Mouse (Mus musculus) stomach, embryonic 16.5 days (tissue): Measurements from ENCODE around the gene Dpp8. TPM values are rescaled to one million over a fixed set of nuclear protein-coding genes. Genes with fewer than 3 reads are reported as not detected.

Experiments
- ATAC-seq: fragments of 200-750 bp; cut with Nextera tagmentation; 2 replicates; pipeline ENCODE4 v1.8.0; 2017; ENCODE audit warnings: moderate number of reproducible peaks, moderate TSS enrichment; ENCODE audit not compliant: insufficient read depth, low FRiP score
- H3K27ac ChIP-seq: fragments of 300-500 bp; sonication (generic); 2 replicates; pipeline ENCODE4 v1.5.1; 2014; ENCODE audit warnings: low read length
- H3K27me3 ChIP-seq: fragments of 300-500 bp; sonication (generic); 2 replicates; pipeline ENCODE4 v1.6.1; 2014; ENCODE audit warnings: low read length, control low read depth, mixed read lengths; ENCODE audit not compliant: control insufficient read depth, insufficient read depth
- H3K36me3 ChIP-seq: fragments of 300-500 bp; sonication (generic); 2 replicates; pipeline ENCODE4 v1.6.1; 2014; ENCODE audit warnings: low read length; ENCODE audit not compliant: control insufficient read depth, insufficient read depth
- H3K4me1 ChIP-seq: fragments of 300-500 bp; sonication (generic); 2 replicates; pipeline ENCODE4 v1.6.1; 2014; ENCODE audit warnings: low read length, control low read depth, mixed read lengths; ENCODE audit not compliant: control insufficient read depth, insufficient read depth
- H3K4me2 ChIP-seq: fragments of 300-500 bp; sonication (generic); 2 replicates; pipeline ENCODE4 v1.6.1; 2014; ENCODE audit warnings: low read depth, low read length, mixed read lengths
- H3K4me3 ChIP-seq: fragments of 300-500 bp; sonication (generic); replicated peaks from 2 replicates; pipeline ENCODE4 v1.5.1; 2014; ENCODE audit warnings: mild to moderate bottlenecking, low read length
- H3K9ac ChIP-seq: fragments of 300-500 bp; sonication (generic); 2 replicates; pipeline ENCODE4 v1.6.1; 2014; ENCODE audit warnings: low read length
- H3K9me3 ChIP-seq: fragments of 300-500 bp; sonication (generic); replicated peaks from 2 replicates; pipeline ENCODE4 v1.6.1; 2016; ENCODE audit warnings: low read length, control low read depth; ENCODE audit not compliant: control insufficient read depth
- WGBS: fragments of 180-500 bp; shearing (Covaris S2); extraction: QIAGEN DNeasy Blood & Tissue Kit; methylation state at CpG from one replicate; pipeline ENCODE4 v1.1.7; 2014; 5-methylcytosine and 5-hydroxymethylcytosine counted together
- polyA plus RNA-seq: library from polyadenylated mRNA; unstranded; fragments of >200 nt; fragmentation: Nextera tagmentation; extraction: Ambion mirVana; gene quantifications from 2 replicates; pipeline ENCODE4 v1.2.1, GENCODE M21; 2015

The Dpp8 gene
- polyA plus RNA-seq, 1 experiment from 2014 or later: 37.5 TPM

DNA sequence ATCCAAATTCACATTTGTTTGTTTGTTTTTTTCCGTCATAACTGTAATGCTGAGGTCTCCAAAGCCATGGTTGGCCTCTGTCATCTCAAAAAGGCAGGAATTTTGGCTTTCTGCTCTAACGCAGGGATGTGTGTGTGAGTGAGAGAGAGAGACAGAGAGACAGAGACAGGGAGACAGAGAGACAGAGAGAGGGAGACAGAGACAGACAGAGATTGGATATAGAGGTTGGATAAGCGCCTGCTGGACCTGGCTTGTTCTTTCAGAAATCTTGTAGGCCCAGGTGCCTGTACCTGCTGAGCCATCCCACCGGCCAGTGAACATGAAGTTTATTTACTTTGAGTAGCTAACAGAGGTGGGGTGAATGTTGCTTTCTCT is 333 bp upstream of the Dpp8 start:
- H3K9ac ChIP-seq: peak overlapping the region; percentile 31
- 0 out of 2 replicates have a peak overlapping the region, but pooled peaks have one; percentile 32 for H3K27ac ChIP-seq
- H3K4me1 ChIP-seq: peaks cover 7% of the 10 kb centered on the region
- H3K9me3 ChIP-seq: no peaks in the 10 kb centered on the region
- ATAC-seq: no peak
- H3K4me2 ChIP-seq: peak overlapping the region; percentile 43
- H3K27me3 ChIP-seq: no peaks in the 10 kb centered on the region
- H3K36me3 ChIP-seq: peaks cover under 1% of the 10 kb centered on the region; the same call in 1 of the 2 replicates
- 32% methylated on average over 4 of the region's 4 CpGs for WGBS
- H3K4me3 ChIP-seq: peak overlapping the region; percentile 100; the same call in 1 of the 2 replicates

DNA sequence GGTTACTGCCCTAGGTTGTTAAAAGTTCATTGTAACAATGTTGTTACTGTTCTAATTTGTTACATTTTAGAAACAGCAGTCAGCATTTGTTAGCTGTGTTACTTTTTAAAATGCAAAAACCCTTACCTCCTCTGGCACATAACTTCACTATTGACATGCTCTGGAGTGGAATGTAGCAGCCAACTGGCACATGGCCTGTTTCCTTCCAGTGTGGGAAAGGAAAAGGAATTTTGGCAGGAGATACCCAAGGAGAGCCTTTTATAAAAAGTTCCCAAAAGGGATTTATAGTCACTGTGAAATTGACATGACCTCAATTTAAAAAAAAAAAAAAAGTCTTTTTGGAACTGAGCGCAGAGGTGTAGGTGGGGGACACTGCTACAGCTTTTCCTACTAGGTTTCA is 4.2 kb downstream of the Dpp8 start:
- Histone ChIP-seq H3K36me3 (peaks cover 13% of the 10 kb centered on the region), H3K4me1 (peaks cover 7% of the 10 kb centered on the region), H3K4me3 (no peak overlapping the region), H3K27ac (no peak overlapping the region), H3K4me2 (no peak overlapping the region), H3K9ac (no peak overlapping the region), H3K27me3 (no peaks in the 10 kb centered on the region), H3K9me3 (no peaks in the 10 kb centered on the region)
- WGBS: 88% methylated on average over 1 of the region's 1 CpGs
- ATAC-seq: no peak

DNA sequence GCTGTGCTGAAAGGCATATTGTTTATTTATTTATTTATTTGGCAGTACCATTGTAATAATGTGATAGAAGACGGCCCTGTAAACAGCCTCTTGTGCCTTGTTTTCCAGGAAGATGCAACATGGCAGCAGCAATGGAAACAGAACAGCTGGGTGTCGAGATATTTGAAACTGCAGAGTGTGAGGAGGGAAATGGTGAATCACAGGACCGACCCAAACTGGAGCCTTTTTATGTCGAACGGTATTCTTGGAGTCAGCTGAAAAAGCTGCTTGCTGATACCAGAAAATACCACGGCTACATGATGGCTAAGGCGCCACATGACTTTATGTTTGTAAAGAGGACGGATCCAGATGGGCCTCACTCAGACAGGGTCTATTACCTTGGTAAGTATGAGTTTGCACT is 4.6 kb downstream of the Dpp8 start:
- no peak overlapping the region for H3K4me2 ChIP-seq
- H3K4me1 ChIP-seq: peaks cover 6% of the 10 kb centered on the region
- no peak overlapping the region for H3K4me3 ChIP-seq
- no peaks in the 10 kb centered on the region for H3K27me3 ChIP-seq
- no peak overlapping the region for H3K27ac ChIP-seq
- H3K36me3 ChIP-seq: peaks cover 16% of the 10 kb centered on the region
- no peaks in the 10 kb centered on the region for H3K9me3 ChIP-seq
- no peak for ATAC-seq
- no peak overlapping the region for H3K9ac ChIP-seq
- 83% methylated on average over 8 of the region's 8 CpGs for WGBS

DNA sequence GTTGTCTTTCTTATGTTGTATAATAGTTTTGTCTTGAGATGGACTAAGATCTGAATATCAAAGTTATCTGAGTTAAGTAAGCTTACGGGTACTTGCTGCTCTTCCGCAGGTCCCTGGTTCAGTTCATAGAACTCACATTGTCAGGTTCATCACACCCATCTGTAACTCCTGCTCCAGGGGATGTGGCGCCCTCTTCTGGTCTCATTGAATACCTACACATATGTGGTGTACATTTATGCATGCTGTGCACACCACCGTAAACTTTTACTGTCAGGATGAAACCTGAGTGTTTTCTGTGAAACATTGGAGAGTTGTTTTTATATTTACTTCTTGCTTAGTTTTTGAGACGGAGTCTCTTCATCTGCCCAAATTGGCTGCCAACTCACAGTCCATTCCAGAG is 9.2 kb downstream of the Dpp8 start:
- Histone ChIP-seq H3K4me1 (no peaks in the 10 kb centered on the region), H3K9ac (no peak overlapping the region), H3K36me3 (peaks cover 23% of the 10 kb centered on the region), H3K4me3 (no peak overlapping the region), H3K4me2 (no peak overlapping the region), H3K27ac (no peak overlapping the region), H3K9me3 (no peaks in the 10 kb centered on the region), H3K27me3 (no peaks in the 10 kb centered on the region)
- no peak for ATAC-seq
- WGBS: 95% methylated on average over 5 of the region's 5 CpGs

DNA sequence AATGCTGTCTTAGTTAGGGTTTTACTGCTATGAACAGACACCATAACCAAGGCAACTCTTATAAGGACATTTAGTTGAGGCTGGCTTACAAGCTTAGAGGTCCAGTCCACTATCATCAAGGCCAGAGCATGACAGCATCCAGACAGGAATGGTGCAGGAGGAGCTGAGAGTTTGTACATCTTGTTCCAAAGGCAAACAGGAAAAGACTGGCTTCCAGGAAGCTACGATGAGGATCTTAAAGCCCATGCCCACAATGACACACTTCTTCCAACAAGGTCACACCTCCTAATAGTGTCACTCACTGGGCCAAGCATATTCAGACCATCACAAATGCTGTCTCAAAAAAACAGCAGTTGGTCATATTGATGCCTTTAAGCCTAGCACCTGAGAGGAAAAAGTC is 14.8 kb downstream of the Dpp8 start:
- H3K36me3 ChIP-seq: peaks cover 37% of the 10 kb centered on the region
- 85% methylated on average over 1 of the region's 1 CpGs for WGBS

DNA sequence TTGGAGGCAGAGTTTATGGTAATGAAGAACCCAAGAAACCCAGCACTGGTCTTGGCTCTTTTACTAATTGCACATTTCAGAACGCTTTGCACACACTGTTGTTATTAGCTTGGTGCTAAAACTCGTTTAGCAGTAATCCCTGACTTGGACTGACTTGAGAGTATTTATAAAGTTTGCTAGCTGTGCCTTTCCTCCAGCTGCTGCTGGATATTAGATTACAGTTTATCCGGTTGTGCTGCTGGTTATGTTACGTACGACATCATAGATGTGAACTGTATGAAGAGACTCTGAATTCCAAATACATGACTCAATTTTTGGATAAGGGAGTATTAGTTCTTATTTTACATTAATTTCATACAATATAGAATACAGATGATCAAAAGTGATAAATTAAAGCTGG is 17.2 kb downstream of the Dpp8 start:
- 78% methylated on average over 5 of the region's 5 CpGs for WGBS
- Histone ChIP-seq H3K4me3 (no peak overlapping the region), H3K4me1 (no peaks in the 10 kb centered on the region), H3K27ac (no peak overlapping the region), H3K36me3 (peaks cover 42% of the 10 kb centered on the region), H3K4me2 (no peak overlapping the region), H3K27me3 (no peaks in the 10 kb centered on the region), H3K9me3 (no peaks in the 10 kb centered on the region), H3K9ac (no peak overlapping the region)
- ATAC-seq: no peak

More for the DNA sequence above, 14.8 kb downstream of the Dpp8 start:
- Histone ChIP-seq H3K4me2 (no peak overlapping the region), H3K27me3 (no peaks in the 10 kb centered on the region), H3K4me3 (no peak overlapping the region), H3K27ac (no peak overlapping the region), H3K4me1 (no peaks in the 10 kb centered on the region), H3K9ac (no peak overlapping the region), H3K9me3 (no peaks in the 10 kb centered on the region)
- no peak for ATAC-seq

DNA sequence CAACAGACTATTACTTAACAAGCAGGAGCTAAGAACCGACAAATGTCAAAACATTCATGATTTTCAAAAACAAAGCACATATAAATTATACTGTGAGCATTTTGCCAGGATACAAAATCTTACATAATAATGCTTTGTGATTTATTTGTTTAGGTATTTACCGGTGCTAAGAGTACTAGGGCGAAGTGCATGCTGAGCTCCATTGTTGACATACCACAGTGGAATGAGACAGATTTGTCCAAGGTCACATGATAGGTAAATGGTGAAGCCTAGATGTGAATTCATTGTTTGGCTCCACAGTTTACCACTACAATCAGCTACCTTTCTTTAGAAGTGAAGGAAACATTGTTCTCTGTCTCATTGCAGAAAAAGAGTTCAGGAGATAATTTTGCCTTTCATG is 18.8 kb downstream of the Dpp8 start:
- Histone ChIP-seq H3K27me3 (no peaks in the 10 kb centered on the region), H3K27ac (no peak overlapping the region), H3K9me3 (no peaks in the 10 kb centered on the region), H3K4me3 (no peak overlapping the region), H3K36me3 (peaks cover 37% of the 10 kb centered on the region), H3K4me2 (no peak overlapping the region), H3K4me1 (no peaks in the 10 kb centered on the region), H3K9ac (no peak overlapping the region)
- ATAC-seq: no peak
- 84% methylated on average over 3 of the region's 3 CpGs for WGBS

DNA sequence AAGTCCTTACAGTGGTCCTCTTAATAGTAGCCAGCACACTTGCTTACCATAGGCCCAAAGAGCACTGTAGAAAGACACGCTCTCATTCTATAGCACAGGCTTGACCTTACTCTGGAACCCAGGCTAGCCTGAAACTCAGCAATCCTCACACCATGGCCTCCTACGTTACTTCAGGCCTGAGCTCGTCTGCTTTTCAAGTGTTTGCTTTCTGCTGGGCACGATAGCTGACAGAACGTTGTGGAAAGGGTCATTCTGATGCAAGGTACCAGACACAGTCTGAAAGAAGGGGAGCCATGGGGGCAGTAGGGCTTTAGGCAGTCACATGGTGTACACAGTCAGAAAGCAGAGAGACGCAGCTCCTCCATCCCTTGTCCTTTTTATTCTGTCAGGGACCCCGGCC is 32.0 kb downstream of the Dpp8 start:
- Histone ChIP-seq H3K9ac (no peak overlapping the region), H3K9me3 (no peaks in the 10 kb centered on the region), H3K36me3 (peaks cover 26% of the 10 kb centered on the region), H3K4me1 (no peaks in the 10 kb centered on the region), H3K27ac (no peak overlapping the region), H3K27me3 (no peaks in the 10 kb centered on the region), H3K4me2 (no peak overlapping the region), H3K4me3 (no peak overlapping the region)
- no peak for ATAC-seq
- 92% methylated on average over 7 of the region's 7 CpGs for WGBS

DNA sequence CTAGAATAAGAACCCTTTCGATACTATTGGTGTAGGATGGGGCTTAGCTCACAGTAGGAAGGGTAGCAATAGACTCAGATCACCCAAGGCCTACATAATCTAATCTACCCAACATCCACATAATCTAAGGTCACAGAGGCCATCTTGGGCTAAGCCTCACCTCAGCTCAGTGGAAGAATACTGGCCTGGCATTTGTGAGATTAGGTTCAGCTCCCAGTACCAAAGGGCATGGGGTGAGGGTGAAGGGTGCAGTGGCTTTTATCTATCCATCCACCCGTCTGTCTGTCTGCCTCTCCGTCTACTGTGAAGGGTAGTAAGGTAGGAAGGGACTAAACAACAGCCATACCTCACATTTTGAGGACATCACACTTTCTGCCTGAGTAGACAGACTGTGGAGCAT is 38.4 kb downstream of the Dpp8 start:
- 83% methylated on average over 3 of the region's 3 CpGs for WGBS
- 0 out of 2 replicates have a peak, but pooled peaks have one; percentile 29 for ATAC-seq
- Histone ChIP-seq H3K27me3 (no peaks in the 10 kb centered on the region), H3K9me3 (no peaks in the 10 kb centered on the region), H3K9ac (no peak overlapping the region), H3K4me1 (no peaks in the 10 kb centered on the region), H3K36me3 (peaks cover 5% of the 10 kb centered on the region; the same call in 1 of the 2 replicates), H3K4me2 (no peak overlapping the region), H3K4me3 (no peak overlapping the region), H3K27ac (no peak overlapping the region)

DNA sequence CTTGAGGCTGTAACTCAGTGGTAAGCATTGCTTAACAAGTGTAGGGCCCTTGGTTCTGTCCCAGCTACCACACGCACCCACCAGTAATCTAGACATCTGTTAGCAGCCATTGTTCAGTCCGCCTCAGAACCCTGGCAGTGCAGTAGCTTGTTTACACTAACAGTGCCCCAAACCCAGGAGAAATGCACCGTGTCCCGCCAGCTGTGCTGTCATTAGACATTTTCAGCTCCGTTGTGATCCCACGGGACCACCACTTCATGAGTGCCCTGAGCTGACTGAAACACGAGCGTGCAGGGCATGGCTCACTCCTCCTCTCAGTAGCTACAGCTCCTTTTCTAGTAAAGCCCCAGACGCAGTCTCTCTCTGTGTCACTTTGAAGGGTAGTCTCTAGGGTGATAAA is 41.3 kb downstream of the Dpp8 start:
- H3K36me3 ChIP-seq: peaks cover 6% of the 10 kb centered on the region; the same call in 1 of the 2 replicates

More for the DNA sequence above, 41.3 kb downstream of the Dpp8 start:
- Histone ChIP-seq H3K9me3 (no peaks in the 10 kb centered on the region), H3K9ac (no peak overlapping the region), H3K4me3 (no peak overlapping the region), H3K4me1 (no peaks in the 10 kb centered on the region), H3K27me3 (no peaks in the 10 kb centered on the region), H3K4me2 (no peak overlapping the region), H3K27ac (no peak overlapping the region)
- no peak for ATAC-seq
- WGBS: 71% methylated on average over 9 of the region's 9 CpGs
